Mouse (Mus musculus): Measurements from ENCODE around the gene Trio.

- TF ChIP-seq CTCF (IDR thresholded peaks at IDR 0.05; ENCODE audit: low read depth, low read length) (no peak), GATA1 (IDR thresholded peaks at IDR 0.05; ENCODE audit: borderline replicate concordance, low read length) (no peak), POLR2AphosphoS5 (IDR thresholded peaks at IDR 0.05; ENCODE audit: insufficient replicate concordance, low read depth, low read length) (no peak)
These were observed 118.0 kb downstream of the Trio start for GRCm38 (mm10) chr15:27907649-27908048.

Measured in G1E (cell line).